Mouse (Mus musculus) ES-Bruce4 (cell line): ENCODE measurements around the gene Col18a1.

Experiments
- CTCF ChIP-seq: IDR thresholded peaks from one replicate; pipeline ENCODE4 v1.8.1; 2011; ENCODE audit warnings: low read depth, low read length
- EP300 ChIP-seq: IDR thresholded peaks from 2 replicates; pipeline ENCODE4 v1.6.1; 2011; ENCODE audit warnings: low read depth, low read length; ENCODE audit not compliant: insufficient read depth
- POLR2A ChIP-seq: IDR thresholded peaks from one replicate; pipeline ENCODE4 v1.8.1; 2011; ENCODE audit warnings: low read length; ENCODE audit not compliant: insufficient read depth

- TF ChIP-seq POLR2A (no peak), CTCF (no peak), EP300 (no peak)
Observed at GRCm38 (mm10) chr10:77214586-77214985, 48.2 kb upstream of the Col18a1 start.
